Mouse (Mus musculus): ENCODE measurements around the gene Ranbp3. TPM values are rescaled to one million over a fixed set of nuclear protein-coding genes. Genes with fewer than 3 reads are reported as not detected.
"Not testable (repeated sequence)": the region's sequence is repeated elsewhere in the genome, so short reads cannot be mapped to it uniquely, and the experiment has no call there.

The Ranbp3 gene
- total and polyA plus RNA-seq, 3 experiments: 77.9 to 86.0 (median 79.5) TPM

- in situ Hi-C loops (cut with MboI; ENCODE audit: low pct_ligation_motif_present, low pct_unique_long_range_greater_than_20kb, low sequenced_read_pairs); H3K9me3 ChIP-seq (replicated peaks; ENCODE audit: low read length); H3K36me3 ChIP-seq (replicated peaks in 1 of 2; ENCODE audit: control insufficient read depth in 1 of 2, insufficient read depth in 1 of 2, low read length in 1 of 2); H3K27me3 ChIP-seq (replicated peaks); dilution Hi-C loops (cut with MboI; ENCODE audit: extremely low pct_ligation_motif_present, extremely low pct_unique_long_range_greater_than_20kb, low sequenced_read_pairs): not testable (repeated sequence)
- Histone ChIP-seq H3K79me2 (replicated peaks; ENCODE audit: control insufficient read depth, extremely low read depth, insufficient read depth, poor library complexity, severe bottlenecking) (peaks cover 21% of the 10 kb centered on the region), H3K9ac (ENCODE audit: insufficient read depth, low read depth) (peak overlapping the region; percentile 99), H3K27ac (ENCODE audit: insufficient read depth, low read depth) (peak overlapping the region; percentile 84), H3K4me2 (ENCODE audit: insufficient read depth, low read depth, poor library complexity, severe bottlenecking) (peak overlapping the region; percentile 73), H3K4me1 (ENCODE audit: control insufficient read depth in 1 of 2, insufficient read depth in 2 of 2) (peaks cover 18 to 67% of the 10 kb centered on the region in 2 experiments), H3K4me3 (replicated peaks in 1 of 3; ENCODE audit: low read depth in 2 of 3, low read length in 2 of 3, poor library complexity in 1 of 3) (peak overlapping the region; percentile 61 to 93 (median 76))
- DNase-seq (ENCODE audit: extremely low read depth): peak; percentile 71
- TF ChIP-seq TCF12 (IDR thresholded peaks at IDR 0.05; ENCODE audit: low read depth, low read length): 0 out of 2 replicates have a peak, but pooled peaks have one; percentile 47
- TF ChIP-seq IRF4 (IDR thresholded peaks at IDR 0.05; ENCODE audit: low read depth, low read length): peak; percentile 66
- 0 out of 2 replicates have a peak, but pooled peaks have one; percentile 18 for TF ChIP-seq ZMIZ1 (IDR thresholded peaks at IDR 0.05; ENCODE audit: low read depth, low read length)
- TF ChIP-seq CHD1 (IDR thresholded peaks at IDR 0.05; ENCODE audit: low read depth, low read length): peak; percentile 60; the same call in 1 of the 2 replicates
- TF ChIP-seq MXI1 (IDR thresholded peaks at IDR 0.05; ENCODE audit: low read depth, low read length): peak; percentile 64
- TF ChIP-seq RCOR1 (conservative IDR thresholded peaks at IDR 0.05; ENCODE audit: low read depth, low read length): 0 out of 2 replicates have a peak, but pooled peaks have one; percentile 10
- peak; percentile 71 for TF ChIP-seq POLR2A (IDR thresholded peaks at IDR 0.05; ENCODE audit: low read depth, low read length)
- TF ChIP-seq ETS1 (conservative IDR thresholded peaks at IDR 0.05; ENCODE audit: low read depth, low read length): peak; percentile 64; the same call in 1 of the 2 replicates
- TF ChIP-seq TBP (conservative IDR thresholded peaks at IDR 0.05; ENCODE audit: low read depth, low read length): peak; percentile 67; the same call in 1 of the 2 replicates
- peak; percentile 76 for TF ChIP-seq SIN3A (IDR thresholded peaks at IDR 0.05; ENCODE audit: low read length)
- TF ChIP-seq JUND (conservative IDR thresholded peaks at IDR 0.05; ENCODE audit: low read depth, low read length): 0 out of 2 replicates have a peak, but pooled peaks have one; percentile 40
- TF ChIP-seq NELFE (IDR thresholded peaks at IDR 0.05; ENCODE audit: low read depth, low read length): peak; percentile 34; the same call in 1 of the 2 replicates
- TF ChIP-seq ELF1 (IDR thresholded peaks at IDR 0.05; ENCODE audit: low read depth, low read length): peak; percentile 64; the same call in 1 of the 2 replicates
- peak; percentile 30; the same call in 1 of the 2 replicates for TF ChIP-seq MAZ (IDR thresholded peaks at IDR 0.05; ENCODE audit: low read depth, low read length)
- peak; percentile 36; the same call in 1 of the 2 replicates for TF ChIP-seq MYC (IDR thresholded peaks at IDR 0.05; ENCODE audit: low read depth, low read length)
- peak; percentile 72 for TF ChIP-seq NRF1 (IDR thresholded peaks at IDR 0.05; ENCODE audit: low read depth, low read length)
Observed at GRCm38 (mm10) chr17:56629800-56630781, 43.0 kb upstream of the Ranbp3 start.

- Histone ChIP-seq H3K27ac (ENCODE audit: insufficient read depth, low read depth) (no peak overlapping the region), H3K4me1 (ENCODE audit: control insufficient read depth in 1 of 2, insufficient read depth in 2 of 2) (peaks cover 14 to 56% of the 10 kb centered on the region in 2 experiments), H3K4me2 (ENCODE audit: insufficient read depth, low read depth, poor library complexity, severe bottlenecking) (no peak overlapping the region), H3K27me3 (replicated peaks) (no peaks in the 10 kb centered on the region), H3K4me3 (replicated peaks in 1 of 3; ENCODE audit: low read depth in 2 of 3, low read length in 2 of 3, poor library complexity in 1 of 3) (no peak overlapping the region), H3K9me3 (replicated peaks; ENCODE audit: low read length) (no peaks in the 10 kb centered on the region), H3K36me3 (replicated peaks in 1 of 2; ENCODE audit: control insufficient read depth in 1 of 2, insufficient read depth in 1 of 2, low read length in 1 of 2) (peaks cover 0 to 2% of the 10 kb centered on the region in 2 experiments), H3K9ac (ENCODE audit: insufficient read depth, low read depth) (no peak overlapping the region), H3K79me2 (replicated peaks; ENCODE audit: control insufficient read depth, extremely low read depth, insufficient read depth, poor library complexity, severe bottlenecking) (peaks cover 7% of the 10 kb centered on the region; the same call in 1 of the 2 replicates)
- DNase-seq (ENCODE audit: extremely low read depth): no peak
- dilution Hi-C loops (cut with MboI; ENCODE audit: extremely low pct_ligation_motif_present, extremely low pct_unique_long_range_greater_than_20kb, low sequenced_read_pairs): no loop called here
- no peak for TF ChIP-seq UBTF (IDR thresholded peaks at IDR 0.05; ENCODE audit: low read depth, low read length)
- no peak for TF ChIP-seq MEF2A (IDR thresholded peaks at IDR 0.05; ENCODE audit: borderline replicate concordance, low read depth, low read length)
- TF ChIP-seq MAX (IDR thresholded peaks at IDR 0.05; ENCODE audit: low read length): no peak
- TF ChIP-seq TCF12 (IDR thresholded peaks at IDR 0.05; ENCODE audit: low read depth, low read length): no peak
- in situ Hi-C loops (cut with MboI; ENCODE audit: low pct_ligation_motif_present, low pct_unique_long_range_greater_than_20kb, low sequenced_read_pairs): no loop called here
Observed at GRCm38 (mm10) chr17:56631807-56632206, 41.3 kb upstream of the Ranbp3 start.

Data from CH12.LX (cell line).